Mouse (Mus musculus) spleen, postnatal 14 days (tissue): ENCODE measurements at regions not wholly inside any gene's neighbourhood (a gene's known extent, or its start where the extent isn't known, plus 50 kb on each side); places are given as distances from the start of the nearest gene placed in this dataset.
"Not testable (repeated sequence)": the region's sequence is repeated elsewhere in the genome, so short reads cannot be mapped to it uniquely, and the experiment has no call there.

Experiments
- DNase-seq, 2 experiments: peaks; one replicate each; pipeline ENCODE4 v3.0.0; 2021 to 2022; ENCODE audit warnings: low spot score in 2 of 2

DNA sequence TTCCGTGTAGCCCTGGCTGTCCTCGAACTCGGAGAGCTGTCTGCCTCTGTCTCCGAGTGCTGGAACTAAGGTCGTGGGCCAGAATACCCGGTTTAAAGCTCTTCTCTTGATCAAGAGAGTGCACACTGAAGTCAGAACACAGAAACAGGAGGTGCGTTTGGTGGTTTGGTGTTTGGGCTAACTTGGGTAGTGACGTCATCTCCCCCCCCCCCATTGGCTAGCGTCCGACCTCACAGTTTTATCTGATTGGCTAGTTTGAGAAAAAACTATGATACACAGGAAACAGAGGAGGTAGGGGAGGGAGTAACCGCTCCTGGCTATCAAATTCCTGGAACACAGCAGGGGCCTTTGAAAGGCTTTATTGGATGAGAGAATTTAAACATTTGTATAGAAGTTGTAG, 60.2 kb upstream of the Pim1 start:
- no peak for DNase-seq

DNA sequence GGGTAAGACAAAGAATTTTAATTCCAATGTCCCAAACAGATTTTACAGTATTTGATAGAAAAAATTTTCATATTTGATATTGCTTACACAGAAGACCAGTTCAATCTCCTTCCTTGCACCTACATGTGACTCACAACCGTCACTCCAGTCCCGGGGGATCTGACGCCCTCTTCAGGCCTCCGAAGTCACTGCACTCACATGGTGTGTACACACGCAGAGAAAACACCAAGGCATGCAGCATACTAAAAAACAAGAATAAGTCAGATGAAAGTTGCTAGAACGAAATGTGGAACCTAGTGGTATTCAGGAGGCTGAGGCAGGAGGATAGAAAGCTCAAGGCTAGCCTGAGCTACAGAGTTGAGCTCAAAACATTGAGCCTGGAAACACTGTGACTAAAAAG, 59.7 kb upstream of the Pim1 start:
- no peak for DNase-seq

DNA sequence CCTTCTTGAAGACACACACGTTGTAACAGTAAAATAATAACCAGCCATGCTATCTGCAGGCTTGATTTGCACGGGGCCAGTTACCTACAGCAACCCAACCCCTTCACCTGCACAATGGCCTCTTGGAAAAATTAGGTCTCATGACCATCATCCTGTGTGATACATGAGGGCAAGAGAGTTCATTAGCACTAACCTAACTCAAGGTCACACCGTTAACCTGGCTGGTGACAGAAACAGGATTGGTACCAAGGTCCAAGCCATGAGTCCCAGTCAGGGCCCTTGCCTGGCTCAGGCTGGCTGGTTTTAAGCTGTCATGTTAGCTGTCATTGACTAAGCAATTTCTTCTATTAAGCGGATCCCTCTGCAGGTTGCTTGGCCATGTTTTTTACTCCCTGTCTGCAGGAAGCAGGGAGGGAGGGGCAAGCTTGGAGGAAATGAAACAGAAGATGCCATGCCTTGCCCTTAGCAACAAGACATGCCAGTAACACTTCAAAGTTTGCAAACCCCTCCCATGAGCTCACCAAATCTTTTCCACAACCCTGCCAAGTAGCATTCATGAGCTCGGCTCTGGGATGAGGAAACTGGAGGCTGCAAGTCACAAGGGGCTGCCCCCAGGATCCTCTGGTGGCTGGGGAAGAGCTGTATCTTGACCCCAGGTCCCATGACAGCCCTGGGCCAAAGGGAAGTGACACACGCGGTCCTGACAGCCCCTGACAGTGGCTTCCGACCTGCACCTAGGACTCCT, 58.8 kb upstream of the Pim1 start:
- no peak for DNase-seq

DNA sequence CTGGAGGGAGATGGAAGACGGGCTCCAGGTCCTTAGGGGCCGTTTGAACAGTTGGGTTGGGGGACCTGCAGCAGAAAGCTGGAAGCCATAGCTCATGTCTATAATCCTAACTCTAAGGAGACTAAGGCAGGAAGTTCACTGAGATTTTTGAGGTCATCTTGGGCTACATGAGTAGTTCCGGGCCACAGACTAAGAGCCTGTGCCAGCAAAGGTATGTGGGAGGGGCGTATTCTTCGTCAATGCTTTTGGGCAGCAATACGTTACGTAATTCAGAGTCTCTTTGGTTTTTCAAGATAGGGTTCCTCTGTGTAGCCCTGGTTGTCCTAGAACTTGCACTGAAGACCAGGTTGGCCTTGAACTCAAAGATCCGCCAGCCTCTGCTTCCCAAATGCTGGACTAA, 57.9 kb upstream of the Pim1 start:
- DNase-seq, result no peak

DNA sequence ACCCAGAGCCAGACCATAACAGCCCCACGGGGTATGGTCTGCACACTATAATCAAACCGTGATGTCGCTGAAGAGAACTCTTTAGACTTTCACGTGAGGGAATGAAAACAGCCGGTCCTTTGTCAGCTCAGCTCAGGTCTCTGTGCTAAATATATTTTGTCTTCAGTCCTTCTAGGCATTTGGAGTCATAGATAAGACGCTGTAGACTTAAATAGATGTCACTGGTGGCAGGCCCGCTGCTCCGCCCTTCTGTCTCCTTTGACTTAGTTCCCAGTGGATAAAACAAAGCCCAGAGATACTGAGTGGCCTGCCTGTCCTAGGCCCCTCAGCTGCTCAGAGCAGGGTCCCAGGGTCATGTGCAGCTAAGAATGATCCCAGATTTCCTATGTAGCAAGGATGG, 57.2 kb upstream of the Pim1 start:
- no peak for DNase-seq

DNA sequence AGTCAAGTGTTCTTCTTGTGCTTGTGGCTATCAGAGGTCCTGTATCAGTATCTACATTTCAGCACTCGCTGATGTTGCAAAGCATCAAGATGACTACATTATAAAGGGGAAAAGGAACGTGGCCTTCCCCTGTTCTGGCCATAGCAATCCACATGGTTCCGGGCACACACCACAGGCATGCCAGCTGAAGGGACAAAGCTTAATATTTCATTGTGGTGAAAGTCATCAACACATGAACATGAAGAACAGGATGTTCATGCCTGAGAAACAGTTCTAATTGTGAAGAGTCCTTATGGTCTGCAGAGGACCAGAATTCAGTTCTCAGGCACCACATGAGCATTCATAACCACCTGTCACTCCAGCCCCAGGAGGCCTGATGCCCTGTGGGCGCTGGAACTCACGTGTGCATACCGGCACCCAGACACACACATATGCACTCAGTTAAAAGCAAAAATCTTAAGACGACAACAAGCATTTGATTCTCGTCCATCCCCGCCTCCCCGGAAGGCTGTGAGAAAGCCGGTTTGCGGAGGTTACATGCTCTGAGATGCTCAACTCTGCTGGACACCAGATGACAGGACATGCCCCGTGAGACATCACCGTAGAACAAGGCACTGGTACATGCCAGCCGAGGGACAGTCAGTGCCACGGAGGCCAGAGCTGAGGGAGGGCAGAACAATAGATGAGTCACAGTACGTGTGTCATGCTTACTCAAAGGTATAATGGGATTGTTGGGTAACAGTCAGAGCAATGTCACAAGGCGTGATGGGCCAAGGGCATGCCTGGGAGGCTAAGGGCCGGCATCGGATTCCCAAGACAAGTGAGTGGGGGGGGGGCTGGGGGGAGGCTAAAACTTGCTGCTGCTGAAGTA, 56.2 kb upstream of the Pim1 start:
- DNase-seq, result no peak

DNA sequence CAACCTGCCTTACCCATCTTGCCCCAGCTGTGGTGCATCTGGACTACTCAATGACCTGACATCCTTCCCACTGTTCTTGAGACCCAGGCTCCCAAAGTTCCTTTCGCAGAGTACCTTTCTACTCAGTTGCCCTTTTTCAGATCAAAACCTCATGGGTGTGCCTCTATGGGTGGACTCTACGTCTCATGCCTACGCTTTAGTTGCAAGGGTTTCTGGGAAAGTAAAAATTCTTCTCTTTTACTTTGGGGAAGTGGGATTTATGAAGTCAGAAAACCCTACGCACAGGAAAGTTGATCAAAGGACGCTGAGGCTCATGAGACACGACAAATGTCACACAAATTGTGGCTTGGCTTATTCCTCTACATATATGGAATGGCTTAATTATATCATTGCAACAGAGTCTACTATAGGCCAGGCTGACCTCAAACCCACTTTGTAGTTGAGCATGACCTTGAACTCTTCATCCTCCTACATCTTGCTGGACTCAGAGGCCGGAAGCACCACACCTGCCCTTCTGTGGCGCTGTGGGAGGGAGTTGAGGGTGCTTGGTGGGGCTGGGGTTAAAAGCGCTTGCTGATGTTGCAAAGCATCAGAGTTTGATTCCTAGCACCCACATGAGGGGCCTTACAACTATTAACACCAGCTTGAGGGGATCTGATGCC, 55.1 kb upstream of the Pim1 start:
- DNase-seq, result no peak

DNA sequence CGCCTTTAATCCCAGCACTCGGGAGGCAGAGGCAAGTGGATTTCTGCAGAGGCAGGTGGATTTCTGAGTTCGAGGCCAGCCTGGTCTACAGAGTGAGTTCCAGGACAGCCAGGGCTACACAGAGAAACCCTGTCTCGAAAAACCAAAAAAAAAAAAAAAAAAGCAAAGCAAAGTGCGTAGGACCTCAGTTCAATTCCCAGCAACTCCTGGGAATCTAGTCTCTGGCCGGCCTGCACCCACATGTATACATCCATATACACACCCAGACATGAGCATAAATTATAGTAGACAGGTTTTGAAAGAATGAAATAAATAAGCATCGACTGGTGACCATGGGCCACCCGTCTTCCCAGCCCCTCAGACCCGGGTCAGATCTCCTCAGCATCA, 54.1 kb upstream of the Pim1 start:
- not testable (repeated sequence) for DNase-seq

DNA sequence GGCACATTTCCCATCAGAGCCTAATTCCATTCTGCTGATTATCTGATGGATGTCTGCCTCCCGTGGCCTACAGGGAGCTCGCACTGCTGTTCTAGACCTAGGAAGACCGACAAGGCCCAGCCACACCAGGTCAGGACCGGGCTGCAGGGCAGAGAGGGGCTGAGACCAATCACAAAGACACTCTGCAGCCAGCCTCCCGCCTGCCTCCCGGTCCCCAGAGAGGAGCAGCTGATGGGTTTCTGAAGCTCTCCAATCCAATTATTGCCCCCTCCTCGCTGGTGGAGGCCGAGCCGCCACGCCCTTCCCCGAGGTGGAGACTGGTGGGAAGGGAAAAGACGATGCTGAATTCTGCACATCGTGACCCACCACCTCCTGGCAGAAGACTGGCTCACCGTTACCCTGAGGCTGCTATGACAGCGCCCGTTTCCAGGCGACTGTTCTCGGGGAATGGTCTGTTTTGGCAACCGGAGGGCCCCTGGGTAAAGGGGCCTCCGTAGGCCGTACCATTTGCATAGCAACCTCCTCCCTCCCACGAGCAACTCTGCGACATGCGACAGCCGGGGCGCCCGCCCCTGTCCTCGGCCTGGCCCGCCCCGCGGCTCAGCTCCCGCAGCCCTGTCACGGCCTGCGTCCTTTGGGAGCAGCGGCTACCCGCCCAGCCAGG, 53.5 kb upstream of the Pim1 start:
- peak; percentile 68 to 80 for DNase-seq

DNA sequence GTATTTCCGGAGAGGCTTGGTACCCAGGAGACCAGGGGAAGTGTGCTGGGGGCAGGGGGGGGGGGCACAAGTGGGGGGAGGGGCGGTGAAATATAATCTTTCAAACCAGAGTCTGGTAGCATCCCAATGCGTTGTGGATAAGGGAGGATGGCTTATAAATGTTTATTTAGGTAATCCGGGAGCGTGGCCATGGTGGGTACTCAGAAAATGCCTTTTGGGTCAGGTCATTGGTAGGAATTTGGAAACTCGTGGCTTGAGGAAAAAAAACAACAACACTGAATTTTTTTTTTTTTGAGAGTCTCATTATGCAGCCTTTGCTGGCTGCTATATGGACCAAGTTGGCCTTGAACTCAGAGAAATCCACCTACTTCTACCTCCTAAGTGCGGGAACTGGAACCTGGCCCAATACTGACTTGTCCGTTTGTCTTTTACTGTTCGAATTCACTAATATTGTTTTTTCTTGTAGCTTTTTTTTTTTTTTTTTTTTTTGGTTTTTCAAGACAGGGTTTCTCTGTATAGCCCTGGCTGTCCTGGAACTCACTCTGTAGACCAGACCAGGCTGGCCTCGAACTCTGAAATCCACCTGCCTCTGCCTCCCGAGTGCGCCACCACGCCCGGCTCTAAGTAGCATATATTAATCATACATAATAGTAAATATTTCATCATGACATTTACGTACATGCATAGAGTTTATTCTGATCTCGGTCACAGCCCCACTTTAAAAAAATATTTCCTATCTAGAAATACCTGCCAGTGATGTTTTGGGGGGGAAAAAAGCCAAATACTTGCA, 52.8 kb upstream of the Pim1 start:
- DNase-seq, result no peak

DNA sequence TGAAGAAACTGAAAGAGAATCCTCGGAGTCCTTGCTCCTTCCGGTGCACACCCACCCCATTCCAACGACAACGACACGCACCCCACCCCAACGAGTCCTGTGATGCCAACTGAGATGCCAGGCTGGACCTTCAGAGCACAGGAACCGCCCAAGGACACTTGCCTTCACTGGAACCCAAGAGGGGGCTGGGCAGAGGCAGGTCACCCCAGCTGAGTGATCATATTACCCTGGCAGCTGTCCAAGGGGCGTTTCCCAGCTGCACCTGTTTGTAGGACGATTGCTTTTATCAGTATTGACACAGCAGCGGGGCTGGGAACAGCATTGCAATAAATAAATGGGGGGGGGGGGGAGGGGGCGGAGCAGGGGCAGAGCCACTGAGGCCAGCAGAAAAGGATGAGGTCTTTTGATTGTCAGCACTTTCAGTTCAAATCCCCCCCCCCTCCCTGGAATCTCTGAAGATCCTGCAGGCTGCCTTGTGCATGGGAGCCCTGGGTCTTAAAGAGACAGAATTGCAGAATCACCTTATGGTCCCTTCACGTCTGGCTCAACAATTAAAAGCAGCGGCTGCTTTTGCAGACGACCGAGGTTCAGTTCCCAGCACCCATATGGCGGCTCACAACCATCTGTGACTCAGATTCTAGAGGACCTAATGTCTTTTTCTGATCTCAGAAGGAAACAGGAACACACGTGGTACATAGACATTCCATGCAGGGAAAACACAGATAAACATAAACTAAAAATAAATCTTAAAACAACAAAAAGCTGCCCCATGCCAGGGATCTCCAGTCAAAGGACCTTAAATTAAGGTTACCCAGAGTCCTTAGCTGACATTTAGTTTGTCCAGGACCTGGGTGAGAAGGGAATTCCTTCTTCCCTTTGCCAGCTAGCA, 52.0 kb upstream of the Pim1 start:
- peak; percentile 87 to 91 for DNase-seq

DNA sequence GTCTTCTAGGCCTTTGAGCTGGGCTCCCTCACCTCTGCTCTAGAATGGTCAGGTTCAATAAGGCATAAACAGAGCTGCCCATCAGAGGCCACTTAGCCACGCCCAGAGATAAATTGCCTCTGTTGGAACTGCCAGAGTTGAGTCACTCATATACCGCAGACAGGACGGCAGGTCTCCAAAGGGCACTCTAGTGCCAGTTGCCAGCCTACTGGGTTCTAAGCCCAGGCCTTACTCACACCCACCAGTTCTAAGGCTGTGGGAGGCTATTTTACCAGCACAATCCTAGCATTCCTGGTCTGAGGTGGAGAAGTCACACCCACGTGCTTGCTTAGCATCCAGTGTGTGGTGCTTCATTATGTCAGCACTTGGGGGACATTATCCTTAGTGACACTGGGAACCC, 50.6 kb upstream of the Pim1 start:
- no peak for DNase-seq

DNA sequence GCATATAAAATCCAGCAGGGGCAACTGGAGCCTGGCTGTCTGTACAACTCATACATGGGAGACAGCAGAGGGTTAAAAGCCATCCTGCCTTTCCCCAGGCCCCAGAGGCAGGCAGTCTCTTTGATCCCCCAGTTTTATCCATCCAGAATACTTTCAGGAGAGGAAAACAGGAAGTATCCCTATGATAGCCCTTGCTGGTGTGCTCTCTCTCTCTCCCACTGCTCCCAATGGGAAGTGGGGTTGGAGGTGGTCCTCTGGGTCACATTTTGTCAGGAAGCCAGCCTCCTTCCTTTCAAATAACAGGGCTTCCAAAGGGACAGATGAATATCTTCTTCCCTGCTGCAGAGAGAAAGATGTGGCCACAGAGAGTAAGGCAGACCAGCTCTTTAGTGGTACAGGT, 50.1 kb upstream of the Pim1 start:
- DNase-seq, result no peak
